Mouse (Mus musculus): ENCODE measurements around the gene Gm5426. TPM values are rescaled to one million over a fixed set of nuclear protein-coding genes. Genes with fewer than 3 reads are reported as not detected.

Gene Gm5426
- polyA plus RNA-seq, 1 experiment from 2014 or later, result not detected

DNA sequence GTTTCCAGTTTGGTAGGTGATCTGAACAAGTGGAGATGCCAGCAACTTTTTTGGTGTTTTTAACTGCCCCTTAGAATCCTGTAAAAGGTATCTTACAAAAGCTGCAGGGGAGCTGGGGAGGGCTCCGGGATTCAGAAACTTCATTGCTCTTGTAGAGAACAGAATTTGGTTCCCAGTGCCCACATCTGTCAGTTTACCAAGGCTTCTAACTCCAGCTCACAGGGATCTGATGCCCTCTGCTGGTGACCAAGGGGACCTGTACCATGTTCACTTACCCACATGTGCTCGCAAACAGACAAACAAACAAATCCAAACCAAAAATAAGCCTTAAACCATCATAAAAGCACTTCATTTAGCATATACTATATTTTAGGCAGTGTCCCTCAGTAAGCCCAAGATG is 31.3 kb upstream of the Gm5426 start:
- Histone ChIP-seq H3K9me3 (ENCODE audit: control insufficient read depth, low read length) (no peaks in the 10 kb centered on the region), H3K9ac (ENCODE audit: low read depth, low read length) (no peak overlapping the region), H3K4me1 (ENCODE audit: control insufficient read depth, insufficient read depth, low read length) (no peaks in the 10 kb centered on the region), H3K27me3 (ENCODE audit: control insufficient read depth, insufficient read depth, low read length) (no peaks in the 10 kb centered on the region), H3K4me3 (ENCODE audit: low read length) (no peak overlapping the region), H3K4me2 (replicated peaks; ENCODE audit: low read depth, low read length) (no peak overlapping the region), H3K36me3 (ENCODE audit: control insufficient read depth, insufficient read depth, low read length) (no peaks in the 10 kb centered on the region), H3K27ac (ENCODE audit: low read depth, low read length) (no peak overlapping the region)
- no peak for ATAC-seq (ENCODE audit: low FRiP score, low TSS enrichment)
- WGBS, result 98% methylated on average over 2 of the region's 2 CpGs

DNA sequence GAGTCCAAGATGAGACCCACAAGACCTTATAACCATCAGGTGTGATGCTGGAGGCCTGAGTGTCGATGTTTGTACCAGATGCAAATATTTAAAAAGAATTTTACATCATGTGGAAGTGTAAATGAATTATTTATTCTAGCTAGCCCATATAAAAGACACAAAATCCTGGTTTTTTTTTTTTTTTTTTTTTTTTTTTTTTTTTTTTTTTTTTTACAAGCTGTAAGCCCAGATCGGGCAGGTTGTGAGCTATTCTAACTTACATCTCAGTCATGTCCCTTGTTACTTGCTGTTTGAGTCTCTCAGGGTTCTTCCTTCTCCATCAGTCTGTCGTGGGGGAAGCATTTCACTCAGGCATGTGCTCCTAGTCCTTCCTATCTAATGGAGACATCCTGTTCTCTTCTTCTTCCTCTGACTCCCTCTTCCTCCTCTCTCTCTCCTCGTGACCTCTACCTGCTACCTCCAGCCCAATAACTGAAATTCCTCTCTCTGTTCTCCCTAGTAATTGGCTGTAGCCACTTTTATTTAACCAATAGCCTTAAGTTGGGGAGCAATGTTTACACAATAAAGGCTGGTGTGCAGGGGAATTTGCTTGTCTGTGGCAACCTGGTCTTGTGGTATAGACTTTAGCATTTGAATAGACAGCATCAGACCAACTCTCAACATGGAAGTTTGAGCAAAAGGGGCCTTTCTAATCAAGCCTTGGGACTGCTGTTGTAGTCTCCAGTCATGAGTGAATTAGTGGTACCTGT is 29.3 kb upstream of the Gm5426 start:
- ATAC-seq (ENCODE audit: low FRiP score, low TSS enrichment), result no peak
- no peaks in the 10 kb centered on the region for H3K9me3 ChIP-seq (ENCODE audit: control insufficient read depth, low read length)
- no peak overlapping the region for H3K9ac ChIP-seq (ENCODE audit: low read depth, low read length)
- H3K36me3 ChIP-seq (ENCODE audit: control insufficient read depth, insufficient read depth, low read length), result no peaks in the 10 kb centered on the region
- no peak overlapping the region for H3K4me2 ChIP-seq (replicated peaks; ENCODE audit: low read depth, low read length)
- no peaks in the 10 kb centered on the region for H3K27me3 ChIP-seq (ENCODE audit: control insufficient read depth, insufficient read depth, low read length)
- H3K4me3 ChIP-seq (ENCODE audit: low read length), result no peak overlapping the region
- no peaks in the 10 kb centered on the region for H3K4me1 ChIP-seq (ENCODE audit: control insufficient read depth, insufficient read depth, low read length)
- no peak overlapping the region for H3K27ac ChIP-seq (ENCODE audit: low read depth, low read length)
- 73% methylated on average over 4 of the region's 4 CpGs for WGBS

DNA sequence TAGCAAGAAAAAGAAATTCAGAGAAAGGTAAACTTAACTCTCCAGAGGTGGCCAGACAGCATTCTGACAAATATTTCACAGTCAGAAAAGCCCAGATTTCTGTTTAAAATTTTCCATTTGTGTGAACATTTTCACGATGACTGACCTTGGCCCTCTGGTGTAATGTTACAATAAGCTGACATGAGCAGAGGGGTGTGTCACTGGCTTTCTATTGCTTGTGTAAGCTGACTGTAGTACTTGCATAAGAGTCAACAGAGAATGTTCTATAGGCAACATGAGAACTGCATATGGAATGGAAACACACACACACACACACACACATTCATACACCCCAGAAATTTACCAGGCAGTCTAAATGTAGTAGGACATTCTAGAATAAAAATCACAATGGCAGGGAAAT is 28.6 kb upstream of the Gm5426 start:
- Histone ChIP-seq H3K27me3 (ENCODE audit: control insufficient read depth, insufficient read depth, low read length) (no peaks in the 10 kb centered on the region), H3K4me3 (ENCODE audit: low read length) (no peak overlapping the region), H3K9ac (ENCODE audit: low read depth, low read length) (no peak overlapping the region), H3K4me2 (replicated peaks; ENCODE audit: low read depth, low read length) (no peak overlapping the region), H3K36me3 (ENCODE audit: control insufficient read depth, insufficient read depth, low read length) (no peaks in the 10 kb centered on the region), H3K4me1 (ENCODE audit: control insufficient read depth, insufficient read depth, low read length) (no peaks in the 10 kb centered on the region), H3K9me3 (ENCODE audit: control insufficient read depth, low read length) (no peaks in the 10 kb centered on the region), H3K27ac (ENCODE audit: low read depth, low read length) (no peak overlapping the region)
- WGBS, result 60% methylated on average over 1 of the region's 1 CpGs
- no peak for ATAC-seq (ENCODE audit: low FRiP score, low TSS enrichment)

DNA sequence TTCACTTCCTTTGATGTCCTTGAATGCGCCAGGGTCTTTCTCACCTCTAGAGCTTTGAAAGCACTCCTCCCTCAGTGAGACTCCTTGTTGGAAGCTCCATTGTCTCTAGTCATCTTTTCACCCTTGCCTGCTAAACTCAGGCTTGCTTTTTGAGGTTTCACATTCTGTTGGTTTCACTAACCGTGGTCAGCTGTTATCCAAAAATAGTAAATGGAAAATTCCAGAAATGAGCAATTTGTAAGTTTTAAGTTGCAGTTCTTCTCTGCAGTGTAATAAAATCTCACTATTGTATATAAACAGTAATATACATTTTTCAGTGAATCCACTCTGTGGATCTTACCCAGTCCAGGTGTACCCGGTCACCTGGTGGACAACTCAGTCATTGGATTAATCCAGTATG is 21.1 kb upstream of the Gm5426 start:
- Histone ChIP-seq H3K4me1 (ENCODE audit: control insufficient read depth, insufficient read depth, low read length) (no peaks in the 10 kb centered on the region), H3K9me3 (ENCODE audit: control insufficient read depth, low read length) (no peaks in the 10 kb centered on the region), H3K9ac (ENCODE audit: low read depth, low read length) (no peak overlapping the region), H3K4me3 (ENCODE audit: low read length) (no peak overlapping the region), H3K36me3 (ENCODE audit: control insufficient read depth, insufficient read depth, low read length) (no peaks in the 10 kb centered on the region), H3K27ac (ENCODE audit: low read depth, low read length) (no peak overlapping the region), H3K4me2 (replicated peaks; ENCODE audit: low read depth, low read length) (no peak overlapping the region), H3K27me3 (ENCODE audit: control insufficient read depth, insufficient read depth, low read length) (no peaks in the 10 kb centered on the region)
- ATAC-seq (ENCODE audit: low FRiP score, low TSS enrichment), result no peak
- 71% methylated on average over 3 of the region's 3 CpGs for WGBS

GRCm38 (mm10) chr10:96120821-96121220 is 15.6 kb upstream of the Gm5426 start:
- no peak overlapping the region for H3K4me3 ChIP-seq (ENCODE audit: low read length)
- no peak for ATAC-seq (ENCODE audit: low FRiP score, low TSS enrichment)
- no peak overlapping the region for H3K4me2 ChIP-seq (replicated peaks; ENCODE audit: low read depth, low read length)
- 93% methylated on average over 2 of the region's 2 CpGs for WGBS
- no peaks in the 10 kb centered on the region for H3K36me3 ChIP-seq (ENCODE audit: control insufficient read depth, insufficient read depth, low read length)
- H3K9ac ChIP-seq (ENCODE audit: low read depth, low read length), result no peak overlapping the region
- H3K27ac ChIP-seq (ENCODE audit: low read depth, low read length), result no peak overlapping the region
- H3K4me1 ChIP-seq (ENCODE audit: control insufficient read depth, insufficient read depth, low read length), result no peaks in the 10 kb centered on the region
- H3K27me3 ChIP-seq (ENCODE audit: control insufficient read depth, insufficient read depth, low read length), result no peaks in the 10 kb centered on the region
- H3K9me3 ChIP-seq (ENCODE audit: control insufficient read depth, low read length), result no peaks in the 10 kb centered on the region

DNA sequence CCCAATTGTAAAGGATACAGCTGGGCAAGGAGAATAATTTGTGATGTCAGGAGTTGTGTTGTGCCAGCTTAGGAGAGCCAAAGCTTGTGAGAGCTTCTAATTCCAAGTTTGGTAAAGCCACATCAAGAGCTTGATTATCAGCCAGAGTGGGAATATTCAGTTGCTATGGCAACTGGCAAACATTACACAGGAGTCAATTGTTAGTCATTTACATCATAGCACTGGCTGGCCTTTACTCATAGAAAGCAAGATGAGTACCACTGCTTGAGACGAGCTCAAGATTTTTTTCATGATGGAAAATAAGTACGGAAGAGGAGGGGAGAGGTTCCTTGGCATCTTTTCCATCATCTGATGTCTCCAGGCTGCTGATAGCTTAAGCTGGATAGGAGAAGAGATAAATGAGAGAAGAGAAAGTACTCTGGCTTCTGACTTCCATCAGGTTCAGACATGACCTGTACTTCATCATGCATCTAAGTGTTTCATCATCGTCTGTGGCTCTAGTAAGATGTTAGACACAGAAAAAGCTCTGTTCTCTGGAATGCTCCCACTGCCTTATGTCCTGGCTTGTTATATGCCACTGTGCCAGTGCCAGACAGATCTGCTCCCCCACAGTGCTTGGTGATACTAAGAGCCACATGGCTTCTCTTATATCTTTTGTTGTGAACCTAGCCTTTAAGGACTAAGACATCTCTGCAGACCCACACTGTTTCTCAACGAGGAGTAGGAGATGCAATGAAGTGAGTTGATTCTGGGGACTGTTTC is 15.0 kb upstream of the Gm5426 start:
- Histone ChIP-seq H3K4me3 (ENCODE audit: low read length) (no peak overlapping the region), H3K4me2 (replicated peaks; ENCODE audit: low read depth, low read length) (no peak overlapping the region), H3K4me1 (ENCODE audit: control insufficient read depth, insufficient read depth, low read length) (no peaks in the 10 kb centered on the region), H3K36me3 (ENCODE audit: control insufficient read depth, insufficient read depth, low read length) (no peaks in the 10 kb centered on the region), H3K27me3 (ENCODE audit: control insufficient read depth, insufficient read depth, low read length) (no peaks in the 10 kb centered on the region), H3K9ac (ENCODE audit: low read depth, low read length) (no peak overlapping the region), H3K27ac (ENCODE audit: low read depth, low read length) (no peak overlapping the region), H3K9me3 (ENCODE audit: control insufficient read depth, low read length) (no peaks in the 10 kb centered on the region)
- ATAC-seq (ENCODE audit: low FRiP score, low TSS enrichment), result no peak
- WGBS, result 84% methylated on average over 4 of the region's 4 CpGs

- H3K27ac ChIP-seq (ENCODE audit: low read depth, low read length), result no peak overlapping the region
- H3K27me3 ChIP-seq (ENCODE audit: control insufficient read depth, insufficient read depth, low read length), result no peaks in the 10 kb centered on the region
- 69% methylated on average over 5 of the region's 5 CpGs for WGBS
- no peak for ATAC-seq (ENCODE audit: low FRiP score, low TSS enrichment)
- H3K4me1 ChIP-seq (ENCODE audit: control insufficient read depth, insufficient read depth, low read length), result no peaks in the 10 kb centered on the region
- H3K4me3 ChIP-seq (ENCODE audit: low read length), result no peak overlapping the region
- no peaks in the 10 kb centered on the region for H3K9me3 ChIP-seq (ENCODE audit: control insufficient read depth, low read length)
- no peak overlapping the region for H3K4me2 ChIP-seq (replicated peaks; ENCODE audit: low read depth, low read length)
- H3K36me3 ChIP-seq (ENCODE audit: control insufficient read depth, insufficient read depth, low read length), result no peaks in the 10 kb centered on the region
- H3K9ac ChIP-seq (ENCODE audit: low read depth, low read length), result no peak overlapping the region
Measured at GRCm38 (mm10) chr10:96123885-96124284, 12.5 kb upstream of the Gm5426 start.

GRCm38 (mm10) chr10:96124290-96124689 is 12.1 kb upstream of the Gm5426 start:
- Histone ChIP-seq H3K27me3 (ENCODE audit: control insufficient read depth, insufficient read depth, low read length) (no peaks in the 10 kb centered on the region), H3K36me3 (ENCODE audit: control insufficient read depth, insufficient read depth, low read length) (no peaks in the 10 kb centered on the region), H3K9me3 (ENCODE audit: control insufficient read depth, low read length) (no peaks in the 10 kb centered on the region), H3K4me1 (ENCODE audit: control insufficient read depth, insufficient read depth, low read length) (no peaks in the 10 kb centered on the region), H3K4me2 (replicated peaks; ENCODE audit: low read depth, low read length) (no peak overlapping the region), H3K9ac (ENCODE audit: low read depth, low read length) (no peak overlapping the region), H3K27ac (ENCODE audit: low read depth, low read length) (no peak overlapping the region), H3K4me3 (ENCODE audit: low read length) (no peak overlapping the region)
- no peak for ATAC-seq (ENCODE audit: low FRiP score, low TSS enrichment)
- 90% methylated on average over 1 of the region's 1 CpGs for WGBS

DNA sequence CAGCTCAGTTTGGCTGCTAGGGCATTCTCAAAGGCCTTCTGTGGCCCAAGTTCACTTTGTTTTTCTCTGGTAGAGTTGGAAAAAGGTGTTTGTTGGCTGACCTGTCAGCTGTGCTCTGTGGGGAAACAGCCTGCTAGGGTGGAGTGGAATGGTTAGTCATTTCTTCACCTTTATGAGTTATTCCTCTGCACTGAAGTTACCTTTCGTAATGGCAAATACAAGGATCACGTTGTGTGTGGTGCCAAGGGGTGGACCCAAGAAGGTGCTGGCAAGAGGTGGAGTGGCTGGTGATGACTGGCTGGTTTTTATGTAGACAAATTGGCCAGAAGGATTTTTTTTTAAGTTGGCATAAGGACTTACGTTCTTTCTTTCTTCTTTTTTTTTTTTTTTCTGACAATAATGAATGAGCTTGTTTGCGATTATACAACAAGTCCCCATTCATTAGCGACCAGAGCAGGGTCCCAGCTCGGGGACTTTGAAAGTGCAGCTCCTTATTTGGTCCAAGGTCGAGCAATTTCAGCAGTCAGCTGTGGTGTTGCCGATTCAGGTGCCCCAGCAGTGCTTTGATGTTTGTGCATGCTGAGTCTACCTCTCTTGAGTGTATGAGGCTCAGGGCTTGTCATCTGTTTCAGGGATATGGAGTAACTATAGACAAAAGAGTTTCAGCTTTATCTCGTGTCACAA is 10.5 kb upstream of the Gm5426 start:
- H3K9ac ChIP-seq (ENCODE audit: low read depth, low read length), result no peak overlapping the region
- 71% methylated on average over 9 of the region's 9 CpGs for WGBS
- H3K4me1 ChIP-seq (ENCODE audit: control insufficient read depth, insufficient read depth, low read length), result no peaks in the 10 kb centered on the region
- no peaks in the 10 kb centered on the region for H3K27me3 ChIP-seq (ENCODE audit: control insufficient read depth, insufficient read depth, low read length)
- H3K27ac ChIP-seq (ENCODE audit: low read depth, low read length), result no peak overlapping the region
- H3K9me3 ChIP-seq (ENCODE audit: control insufficient read depth, low read length), result no peaks in the 10 kb centered on the region
- H3K36me3 ChIP-seq (ENCODE audit: control insufficient read depth, insufficient read depth, low read length), result no peaks in the 10 kb centered on the region
- no peak for ATAC-seq (ENCODE audit: low FRiP score, low TSS enrichment)
- no peak overlapping the region for H3K4me3 ChIP-seq (ENCODE audit: low read length)
- H3K4me2 ChIP-seq (replicated peaks; ENCODE audit: low read depth, low read length), result no peak overlapping the region
